Mouse (Mus musculus): ENCODE measurements at regions not wholly inside any gene's neighbourhood (a gene's known extent, or its start where the extent isn't known, plus 50 kb on each side); places are given as distances from the start of the nearest gene placed in this dataset.

GRCm38 (mm10) chr1:186572651-186573050, 133.1 kb downstream of the Tgfb2 start:
- DNase-seq (ENCODE audit: low read depth, low spot score), result no peak

- no peak for DNase-seq (ENCODE audit: low read depth, low spot score)
Measured at GRCm38 (mm10) chr1:186572092-186572491, 133.7 kb downstream of the Tgfb2 start.

DNA sequence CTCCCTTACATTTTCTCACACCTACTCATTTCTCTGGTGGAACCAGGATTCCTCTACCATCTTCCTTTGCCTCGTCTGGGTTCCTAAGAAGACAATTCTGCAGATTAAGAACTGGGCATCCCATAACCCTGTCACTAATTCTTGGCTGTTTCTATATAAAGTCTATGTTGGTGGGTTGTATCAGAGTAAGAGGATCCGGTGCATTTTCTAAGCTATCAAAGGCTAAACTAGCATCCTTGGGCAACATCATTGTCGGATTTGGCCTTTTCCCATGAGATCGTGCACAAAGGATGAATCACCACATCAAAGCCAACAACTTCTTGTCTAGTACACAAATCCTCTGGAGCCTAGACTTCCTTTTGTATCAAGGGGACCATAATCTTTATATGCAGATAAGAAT, 137.3 kb downstream of the Tgfb2 start:
- DNase-seq (ENCODE audit: low read depth, low spot score), result no peak

GRCm38 (mm10) chr1:186568076-186568475, 137.7 kb downstream of the Tgfb2 start:
- DNase-seq (ENCODE audit: low read depth, low spot score), result peak; percentile 44

DNA sequence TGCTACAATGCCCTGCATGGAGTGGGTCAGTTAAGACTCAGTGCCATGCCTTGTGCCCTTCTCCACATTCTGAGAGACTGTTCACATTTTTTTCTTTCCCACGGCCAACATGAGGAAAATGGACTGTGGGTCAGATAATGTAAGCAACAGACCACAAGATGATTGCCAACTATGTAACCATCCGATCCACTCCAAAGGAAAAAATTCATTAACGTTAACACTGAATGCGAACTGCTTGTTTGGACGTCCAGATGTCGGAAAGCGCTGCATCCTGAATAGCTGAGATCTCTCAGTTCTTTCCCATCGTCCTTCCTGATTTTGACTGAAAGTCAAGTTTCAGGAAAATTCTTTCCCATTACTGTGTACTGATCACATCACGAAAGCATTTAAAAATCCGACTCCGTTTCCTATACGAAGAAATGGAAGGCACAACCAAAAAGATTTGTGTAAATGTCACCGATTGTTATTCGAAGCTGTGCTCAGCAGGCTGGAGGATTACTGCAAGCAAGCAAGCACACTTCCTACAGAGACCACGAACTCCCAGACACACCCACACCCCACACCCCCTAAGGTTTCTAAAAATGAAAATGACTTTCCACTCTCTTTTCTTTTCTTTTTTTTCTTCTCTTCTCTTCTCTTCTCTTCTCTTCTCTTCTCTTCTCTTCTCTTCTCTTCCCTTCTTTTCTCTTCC, 138.5 kb downstream of the Tgfb2 start:
- DNase-seq (ENCODE audit: low read depth, low spot score), result no peak

DNA sequence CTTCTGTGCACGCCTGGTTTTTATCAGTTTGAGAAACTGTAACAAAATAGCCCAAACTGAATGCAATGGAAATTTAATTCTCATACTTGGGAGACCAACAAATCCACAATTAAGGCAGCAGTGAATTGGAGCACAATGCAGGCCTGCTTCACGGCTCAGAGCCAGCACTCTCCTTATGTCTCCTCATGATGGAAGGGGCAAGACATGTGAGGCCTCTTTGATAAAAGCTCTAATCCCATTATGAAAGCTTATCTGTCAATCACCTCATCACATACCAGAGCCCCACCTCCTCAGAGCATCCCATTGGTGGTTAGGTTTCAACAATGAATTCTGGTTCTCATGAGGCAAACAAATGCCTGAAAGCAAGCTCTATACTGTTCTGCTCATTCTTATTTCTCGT, 143.8 kb downstream of the Tgfb2 start:
- no peak for DNase-seq (ENCODE audit: low read depth, low spot score)

- DNase-seq (ENCODE audit: low read depth, low spot score), result no peak
Measured at GRCm38 (mm10) chr1:186555441-186555975, 150.3 kb downstream of the Tgfb2 start.

- DNase-seq (ENCODE audit: low read depth, low spot score), result peak; percentile 33
Measured at GRCm38 (mm10) chr1:186554520-186555010, 151.2 kb downstream of the Tgfb2 start.

DNA sequence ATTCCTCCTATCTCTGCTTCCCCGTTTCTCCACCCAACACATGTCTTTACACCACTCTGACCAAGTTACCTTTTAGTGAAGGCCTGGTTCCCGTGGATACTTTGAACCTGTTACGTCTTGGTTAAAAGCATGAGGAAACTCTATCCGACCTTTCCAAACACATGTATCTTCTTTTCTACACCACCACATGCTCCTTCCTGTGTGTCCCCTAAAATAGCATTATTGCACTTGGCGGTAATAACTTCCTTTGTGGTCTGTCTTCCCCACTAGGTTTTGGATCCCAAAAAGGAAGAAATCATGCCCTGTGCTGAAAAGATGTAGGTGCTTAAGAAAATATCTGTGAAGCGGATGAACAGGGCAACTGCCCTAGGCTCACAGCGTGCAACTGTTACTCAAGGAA, 153.1 kb downstream of the Tgfb2 start:
- no peak for DNase-seq (ENCODE audit: low read depth, low spot score)

- no peak for DNase-seq (ENCODE audit: low read depth, low spot score)
Measured at GRCm38 (mm10) chr1:186550265-186550885, 155.4 kb downstream of the Tgfb2 start.

DNA sequence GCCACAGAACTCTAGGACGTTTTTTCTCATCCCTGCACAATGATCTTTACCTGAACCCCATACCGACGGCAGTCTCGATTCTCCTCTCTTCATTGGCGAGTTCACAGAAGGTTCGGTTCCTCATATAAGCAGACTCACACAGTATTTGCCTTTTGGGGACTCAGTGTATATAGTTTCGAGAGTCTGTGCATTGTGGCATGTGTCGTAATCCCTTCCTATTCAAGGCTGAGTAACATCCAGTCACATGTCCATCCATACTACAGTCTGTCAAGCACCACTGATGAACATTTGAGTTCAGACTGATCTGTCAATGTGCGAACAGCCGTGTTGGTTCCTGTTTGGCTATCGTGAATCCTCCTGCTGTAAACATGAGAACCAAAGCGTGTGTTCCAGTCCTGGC, 156.6 kb downstream of the Tgfb2 start:
- no peak for DNase-seq (ENCODE audit: low read depth, low spot score)

DNA sequence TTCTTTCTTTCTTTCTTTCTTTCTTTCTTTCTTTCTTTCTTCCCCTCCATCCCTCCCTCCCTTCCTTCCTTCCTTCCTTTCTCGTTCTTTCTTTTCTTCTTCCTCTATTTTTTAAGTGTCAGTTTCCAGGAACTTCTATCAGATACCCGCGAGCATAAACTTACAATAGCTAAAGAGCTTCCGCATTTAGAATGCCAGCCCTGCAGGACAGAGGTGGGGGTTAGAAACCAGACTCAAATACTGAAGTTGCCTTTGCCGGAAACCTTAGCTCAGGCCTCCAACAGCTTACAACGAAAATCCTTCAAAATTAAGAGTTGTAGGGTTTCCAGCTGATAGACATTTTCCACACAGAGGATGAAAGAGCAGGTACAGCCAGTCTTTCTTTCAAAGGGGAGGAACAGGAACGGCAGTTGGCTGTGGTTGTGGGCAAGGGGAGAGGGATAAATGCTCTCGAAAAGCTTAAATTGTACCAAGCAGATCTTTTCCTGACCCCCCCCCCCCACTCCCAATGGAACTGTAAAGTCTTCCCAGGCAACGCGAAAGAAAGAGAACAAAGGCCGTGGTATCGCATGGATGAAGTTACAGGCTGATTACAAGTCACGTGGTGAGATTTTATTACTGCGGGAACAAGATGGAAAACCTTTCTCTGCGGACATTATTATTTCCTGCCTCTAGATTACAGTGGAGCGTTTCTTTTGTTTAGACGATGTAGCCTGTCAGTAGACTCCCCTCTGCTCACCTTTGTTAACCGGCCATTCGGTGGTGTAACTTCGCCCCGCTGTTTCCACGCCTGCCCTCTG, 159.2 kb downstream of the Tgfb2 start:
- DNase-seq (ENCODE audit: low read depth, low spot score), result peak; percentile 21

DNA sequence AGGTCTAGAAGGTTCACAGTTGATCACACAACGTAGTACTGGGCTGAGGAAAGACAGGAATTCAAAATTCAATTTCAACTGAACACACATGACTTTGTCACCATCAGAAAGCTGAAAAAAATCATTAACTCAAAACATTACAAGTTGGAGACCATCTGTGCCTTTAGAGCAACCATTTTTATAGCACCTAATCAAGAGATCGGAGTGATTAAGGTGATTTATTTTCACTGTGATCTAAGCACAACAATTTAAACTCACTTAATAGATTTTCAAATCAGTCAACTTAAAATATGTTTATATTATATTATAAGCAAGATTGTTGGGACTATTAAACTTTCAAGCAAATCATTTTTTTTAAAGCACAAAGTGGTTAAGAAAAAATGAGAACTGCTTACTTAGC, 165.7 kb downstream of the Tgfb2 start:
- DNase-seq (ENCODE audit: low read depth, low spot score), result no peak

GRCm38 (mm10) chr1:186538233-186538632, 167.6 kb downstream of the Tgfb2 start:
- DNase-seq (ENCODE audit: low read depth, low spot score), result no peak

DNA sequence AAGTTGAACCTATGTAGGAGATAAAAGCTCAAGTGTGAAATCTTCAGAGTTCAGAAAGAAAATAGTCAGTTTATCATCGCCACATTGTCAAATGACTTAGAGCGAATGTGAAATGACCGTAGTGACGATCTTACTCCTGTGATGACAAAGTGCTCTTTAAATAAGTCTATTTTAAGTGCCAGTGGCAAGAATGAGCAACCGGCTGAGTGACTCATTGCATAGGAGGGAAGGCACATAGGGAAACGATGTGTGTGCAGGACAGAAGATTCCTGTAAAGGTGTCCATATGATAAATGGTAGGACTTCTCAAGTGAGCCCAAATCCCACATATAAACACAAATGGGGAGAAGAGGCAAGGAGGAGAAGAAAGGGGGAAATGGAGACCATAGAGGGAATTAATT, 189.8 kb downstream of the Tgfb2 start:
- no peak for DNase-seq (ENCODE audit: low read depth, low spot score)

DNA sequence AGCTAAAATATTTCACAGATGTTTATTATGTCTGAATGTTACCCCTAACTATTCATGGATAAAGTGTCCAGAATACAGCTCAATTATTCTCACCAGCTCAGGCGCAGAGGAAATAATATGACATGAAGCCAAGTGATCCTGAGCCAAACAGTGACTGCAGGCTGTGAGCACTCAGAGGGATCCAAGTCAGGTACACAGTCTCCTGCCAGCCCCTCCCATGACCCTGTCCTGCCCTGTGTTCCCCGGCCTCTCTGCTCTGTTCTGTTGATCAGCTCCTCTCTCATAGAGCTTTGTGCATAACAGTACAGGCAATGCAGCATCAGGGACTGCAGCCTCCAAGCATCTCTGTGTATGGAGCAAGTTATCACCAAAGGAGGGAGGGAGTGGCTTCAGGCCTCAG, 190.7 kb downstream of the Tgfb2 start:
- no peak for DNase-seq (ENCODE audit: low read depth, low spot score)

DNA sequence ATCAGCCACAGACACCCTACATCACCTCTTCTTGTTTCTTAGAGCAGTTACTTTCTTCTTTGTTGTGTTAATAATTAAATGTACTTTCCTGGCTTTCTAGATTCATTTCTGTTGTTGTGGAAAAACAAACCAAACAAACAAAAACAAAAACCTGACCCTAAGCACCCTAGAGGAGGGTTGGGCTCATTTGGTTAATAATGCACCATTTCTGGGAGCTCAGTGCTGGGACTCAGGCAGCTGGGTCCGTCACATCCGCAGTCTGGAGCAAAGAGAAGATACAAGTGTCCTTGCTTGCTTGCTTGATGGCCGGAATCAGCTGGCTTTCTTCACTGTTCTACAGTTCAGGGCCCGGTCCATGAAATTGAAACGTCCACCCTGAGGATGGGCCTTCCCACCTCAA, 191.9 kb downstream of the Tgfb2 start:
- no peak for DNase-seq (ENCODE audit: low read depth, low spot score)

DNA sequence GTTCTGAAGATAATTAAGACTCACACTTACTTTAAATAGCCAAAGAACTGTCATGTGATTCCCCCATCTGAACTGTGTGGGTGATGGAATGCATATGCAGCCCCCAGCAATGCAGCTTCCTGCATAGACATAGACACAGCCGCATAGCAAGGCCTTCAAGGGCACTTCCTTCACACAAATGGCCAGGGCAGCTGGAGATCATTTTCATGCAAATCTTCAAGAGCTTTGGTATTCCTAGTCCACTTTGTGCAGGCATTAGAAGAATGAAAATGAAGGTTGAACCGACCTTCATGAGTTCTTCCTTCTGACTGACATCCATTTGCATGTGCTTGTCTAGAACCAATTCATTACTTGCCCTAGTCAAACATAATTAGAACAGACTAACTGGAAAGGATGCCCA, 195.3 kb downstream of the Tgfb2 start:
- DNase-seq (ENCODE audit: low read depth, low spot score), result no peak

DNA sequence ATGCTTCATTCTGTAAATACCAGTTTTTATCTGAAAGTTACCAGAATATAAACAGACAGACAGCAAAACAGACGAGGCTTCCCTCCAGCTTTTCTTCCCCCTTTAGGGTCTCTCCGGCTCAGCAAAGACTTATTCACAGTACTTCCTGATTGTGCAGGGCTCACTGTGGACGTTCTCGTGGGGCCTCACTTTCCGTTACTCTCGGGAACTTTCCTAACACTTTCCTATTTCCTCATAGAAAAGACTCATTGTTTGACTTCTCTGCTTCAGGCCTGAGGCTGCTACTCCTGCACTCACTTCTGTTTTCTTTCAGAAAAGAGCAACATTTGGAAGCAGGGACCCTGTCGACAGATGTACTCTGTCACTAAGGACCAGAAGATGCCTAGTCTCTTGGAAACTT, 197.4 kb downstream of the Tgfb2 start:
- DNase-seq (ENCODE audit: low read depth, low spot score), result no peak

- no peak for DNase-seq (ENCODE audit: low read depth, low spot score)
Measured at GRCm38 (mm10) chr1:186507956-186508355, 197.8 kb downstream of the Tgfb2 start.

DNA sequence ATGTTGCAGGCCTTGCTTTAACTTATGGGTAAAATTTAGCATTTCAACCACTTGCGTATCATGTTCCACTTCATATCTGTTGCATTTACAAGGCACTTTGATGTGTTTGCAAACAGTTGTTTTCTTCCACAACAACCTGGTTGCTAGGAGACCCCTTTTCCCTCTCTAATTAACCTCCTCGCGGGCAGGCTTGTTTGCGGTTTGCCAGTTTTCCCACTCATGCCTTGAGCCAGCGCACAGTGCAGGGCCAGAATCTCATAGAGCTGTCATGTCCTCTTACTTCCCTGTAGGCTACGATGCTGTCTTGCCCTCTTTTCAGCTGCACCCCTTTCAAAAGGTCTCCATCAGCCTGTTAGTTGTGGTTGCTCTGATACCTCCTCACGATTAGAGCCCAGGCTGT, 199.3 kb downstream of the Tgfb2 start:
- DNase-seq (ENCODE audit: low read depth, low spot score), result no peak

GRCm38 (mm10) chr1:186505912-186506311, 199.9 kb downstream of the Tgfb2 start:
- no peak for DNase-seq (ENCODE audit: low read depth, low spot score)

Measured in mesoderm, embryonic 11.5 days (tissue).